Mouse (Mus musculus) forebrain, embryonic 12.5 days (tissue): ENCODE measurements at regions not wholly inside any gene's neighbourhood (a gene's known extent, or its start where the extent isn't known, plus 50 kb on each side); places are given as distances from the start of the nearest gene placed in this dataset.
A peak's percentile ranks its signal among the peaks of the same experiment; 100 is the strongest.
"Not testable (repeated sequence)": the region's sequence is repeated elsewhere in the genome, so short reads cannot be mapped to it uniquely, and the experiment has no call there.

Source experiments
- ATAC-seq: fragments of 200-750 bp; cut with Nextera tagmentation; 2 replicates; pipeline ENCODE4 v1.8.0; 2017; ENCODE audit warnings: moderate TSS enrichment; ENCODE audit not compliant: low FRiP score
- H3K27ac ChIP-seq: fragments of 300-500 bp; sonication (generic); 2 replicates; pipeline ENCODE4 v1.5.1; 2016; ENCODE audit warnings: mild to moderate bottlenecking
- H3K27me3 ChIP-seq: fragments of 300-500 bp; sonication (generic); 2 replicates; pipeline ENCODE4 v1.6.1; 2016; ENCODE audit warnings: mild to moderate bottlenecking
- H3K36me3 ChIP-seq: fragments of 300-500 bp; sonication (generic); replicated peaks from 2 replicates; pipeline ENCODE4 v1.6.1; 2016; ENCODE audit warnings: mild to moderate bottlenecking
- H3K4me1 ChIP-seq: fragments of 300-500 bp; sonication (generic); 2 replicates; pipeline ENCODE4 v1.6.1; 2016
- H3K4me2 ChIP-seq: fragments of 300-500 bp; sonication (generic); 2 replicates; pipeline ENCODE4 v1.6.1; 2016; ENCODE audit warnings: mild to moderate bottlenecking, moderate library complexity
- H3K4me3 ChIP-seq: fragments of 300-500 bp; sonication (generic); replicated peaks from 2 replicates; pipeline ENCODE4 v1.5.1; 2016; ENCODE audit warnings: mild to moderate bottlenecking
- H3K9ac ChIP-seq: fragments of 300-500 bp; sonication (generic); 2 replicates; pipeline ENCODE4 v1.6.1; 2016; ENCODE audit warnings: mild to moderate bottlenecking
- H3K9me3 ChIP-seq: fragments of 300-500 bp; sonication (generic); 2 replicates; pipeline ENCODE4 v1.6.1; 2016
- WGBS: fragments of 180-500 bp; shearing (Covaris S2); methylation state at CpG from one replicate; pipeline ENCODE4 v1.1.7; 2016; 5-methylcytosine and 5-hydroxymethylcytosine counted together

- Histone ChIP-seq H3K27me3 (peaks cover 22% of the 10 kb centered on the region), H3K27ac (no peak overlapping the region), H3K4me1 (0 out of 2 replicates have a peak, but pooled peaks cover 6% of the 10 kb centered on the region), H3K4me3 (peak overlapping the region; percentile 15), H3K4me2 (peak overlapping the region; percentile 47), H3K36me3 (no peaks in the 10 kb centered on the region), H3K9ac (no peak overlapping the region), H3K9me3 (no peaks in the 10 kb centered on the region)
- WGBS = 42% methylated on average over 13 of the region's 13 CpGs
- no peak for ATAC-seq
Measured at GRCm38 (mm10) chr8:78064161-78064560, 148.9 kb upstream of the Ttc29 start.

GRCm38 (mm10) chr8:78065890-78066493, 147.1 kb upstream of the Ttc29 start:
- Histone ChIP-seq H3K27me3 (peaks cover 26% of the 10 kb centered on the region), H3K4me1 (0 out of 2 replicates have a peak, but pooled peaks cover 6% of the 10 kb centered on the region)
- 20% methylated on average over 10 of the region's 10 CpGs for WGBS

GRCm38 (mm10) chr8:78068087-78068910, 144.8 kb upstream of the Ttc29 start:
- Histone ChIP-seq H3K9me3 (no peaks in the 10 kb centered on the region), H3K9ac (no peak overlapping the region), H3K27ac (no peak overlapping the region), H3K4me2 (no peak overlapping the region), H3K36me3 (no peaks in the 10 kb centered on the region), H3K4me3 (no peak overlapping the region), H3K4me1 (0 out of 2 replicates have a peak, but pooled peaks cover 6% of the 10 kb centered on the region), H3K27me3 (peaks cover 26% of the 10 kb centered on the region)
- no peak for ATAC-seq
- 12% methylated on average over 13 of the region's 13 CpGs for WGBS

More at GRCm38 (mm10) chr8:78065890-78066493, 147.1 kb upstream of the Ttc29 start:
- Histone ChIP-seq H3K4me3 (no peak overlapping the region), H3K9ac (no peak overlapping the region), H3K36me3 (no peaks in the 10 kb centered on the region), H3K27ac (no peak overlapping the region), H3K4me2 (no peak overlapping the region), H3K9me3 (no peaks in the 10 kb centered on the region)
- no peak for ATAC-seq

- H3K4me3 ChIP-seq = no peak overlapping the region
- no peaks in the 10 kb centered on the region for H3K9me3 ChIP-seq
- H3K4me1 ChIP-seq = no peaks in the 10 kb centered on the region
- WGBS = 86% methylated on average over 7 of the region's 7 CpGs
- H3K4me2 ChIP-seq = no peak overlapping the region
- no peaks in the 10 kb centered on the region for H3K36me3 ChIP-seq
- H3K27me3 ChIP-seq = peaks cover 5% of the 10 kb centered on the region; the same call in 1 of the 2 replicates
- no peak overlapping the region for H3K27ac ChIP-seq
- no peak for ATAC-seq
- no peak overlapping the region for H3K9ac ChIP-seq
Measured at GRCm38 (mm10) chr8:78073821-78074220, 139.3 kb upstream of the Ttc29 start.

- WGBS = 58% methylated on average over 4 of the region's 4 CpGs
- H3K4me3 ChIP-seq = no peak overlapping the region
- no peak overlapping the region for H3K9ac ChIP-seq
- H3K4me1 ChIP-seq = no peaks in the 10 kb centered on the region
- H3K9me3 ChIP-seq = no peaks in the 10 kb centered on the region
- no peak for ATAC-seq
- no peak overlapping the region for H3K27ac ChIP-seq
- H3K27me3 ChIP-seq = 0 out of 2 replicates have a peak, but pooled peaks cover 3% of the 10 kb centered on the region
- no peaks in the 10 kb centered on the region for H3K36me3 ChIP-seq
- no peak overlapping the region for H3K4me2 ChIP-seq
Measured at GRCm38 (mm10) chr8:78077122-78077521, 136.0 kb upstream of the Ttc29 start.

- H3K27me3 ChIP-seq, H3K36me3 ChIP-seq, H3K4me2 ChIP-seq, H3K4me3 ChIP-seq, H3K9me3 ChIP-seq, H3K27ac ChIP-seq, ATAC-seq, H3K4me1 ChIP-seq, H3K9ac ChIP-seq: not testable (repeated sequence)
- WGBS = 41% methylated on average over 7 of the region's 7 CpGs
Measured at GRCm38 (mm10) chr8:78081395-78081794, 131.7 kb upstream of the Ttc29 start.

- Histone ChIP-seq H3K4me1 (no peaks in the 10 kb centered on the region), H3K4me2 (no peak overlapping the region), H3K36me3 (no peaks in the 10 kb centered on the region), H3K9me3 (no peaks in the 10 kb centered on the region; the same call in 1 of the 2 replicates), H3K4me3 (no peak overlapping the region), H3K9ac (no peak overlapping the region), H3K27ac (no peak overlapping the region), H3K27me3 (0 out of 2 replicates have a peak, but pooled peaks cover 3% of the 10 kb centered on the region)
- WGBS = 85% methylated on average over 2 of the region's 2 CpGs
- no peak for ATAC-seq
Measured at GRCm38 (mm10) chr8:78083012-78083411, 130.1 kb upstream of the Ttc29 start.

- Histone ChIP-seq H3K4me3 (no peak overlapping the region), H3K27ac (no peak overlapping the region), H3K9ac (no peak overlapping the region), H3K36me3 (no peaks in the 10 kb centered on the region), H3K9me3 (no peaks in the 10 kb centered on the region; the same call in 1 of the 2 replicates), H3K27me3 (no peaks in the 10 kb centered on the region), H3K4me1 (no peaks in the 10 kb centered on the region), H3K4me2 (no peak overlapping the region)
- WGBS = 92% methylated on average over 3 of the region's 3 CpGs
- no peak for ATAC-seq
Measured at GRCm38 (mm10) chr8:78086361-78086760, 126.7 kb upstream of the Ttc29 start.

- ATAC-seq = no peak
- 88% methylated on average over 9 of the region's 9 CpGs for WGBS
- H3K36me3 ChIP-seq = no peaks in the 10 kb centered on the region
- H3K9me3 ChIP-seq = no peaks in the 10 kb centered on the region; the same call in 1 of the 2 replicates
- no peak overlapping the region for H3K27ac ChIP-seq
- no peaks in the 10 kb centered on the region for H3K4me1 ChIP-seq
- no peak overlapping the region for H3K9ac ChIP-seq
- H3K4me3 ChIP-seq = no peak overlapping the region
- no peak overlapping the region for H3K4me2 ChIP-seq
- no peaks in the 10 kb centered on the region for H3K27me3 ChIP-seq
Measured at GRCm38 (mm10) chr8:78090382-78091122, 122.5 kb upstream of the Ttc29 start.

- WGBS = 73% methylated on average over 5 of the region's 5 CpGs
- Histone ChIP-seq H3K36me3 (no peaks in the 10 kb centered on the region), H3K27ac (no peak overlapping the region), H3K4me3 (no peak overlapping the region), H3K4me2 (no peak overlapping the region), H3K4me1 (peaks cover 8% of the 10 kb centered on the region), H3K27me3 (no peaks in the 10 kb centered on the region), H3K9me3 (no peaks in the 10 kb centered on the region), H3K9ac (no peak overlapping the region)
- no peak for ATAC-seq
Measured at GRCm38 (mm10) chr8:78096383-78096782, 116.7 kb upstream of the Ttc29 start.

GRCm38 (mm10) chr8:78098191-78098745, 114.8 kb upstream of the Ttc29 start:
- Histone ChIP-seq H3K9ac (no peak overlapping the region), H3K27me3 (no peaks in the 10 kb centered on the region), H3K9me3 (no peaks in the 10 kb centered on the region), H3K4me2 (no peak overlapping the region), H3K36me3 (no peaks in the 10 kb centered on the region), H3K27ac (no peak overlapping the region), H3K4me3 (no peak overlapping the region), H3K4me1 (peaks cover 8% of the 10 kb centered on the region)
- 19% methylated on average over 6 of the region's 6 CpGs for WGBS
- ATAC-seq = peak; percentile 79; the same call in 1 of the 2 replicates

- peaks cover 8% of the 10 kb centered on the region for H3K4me1 ChIP-seq
- no peak overlapping the region for H3K4me3 ChIP-seq
- no peaks in the 10 kb centered on the region for H3K9me3 ChIP-seq
- ATAC-seq = no peak
- H3K27ac ChIP-seq = no peak overlapping the region
- H3K4me2 ChIP-seq = no peak overlapping the region
- no peak overlapping the region for H3K9ac ChIP-seq
- H3K36me3 ChIP-seq = no peaks in the 10 kb centered on the region
- no peaks in the 10 kb centered on the region for H3K27me3 ChIP-seq
- WGBS = 71% methylated on average over 3 of the region's 3 CpGs
Measured at GRCm38 (mm10) chr8:78099091-78099490, 114.0 kb upstream of the Ttc29 start.
